Mouse (Mus musculus) olfactory bulb, adult 2 months (tissue): Measurements from ENCODE around the gene Capza1.

Source experiments
- CTCF ChIP-seq: fragments of 200-500 bp; IDR thresholded peaks from 2 replicates; pipeline ENCODE4 v1.5.1; 2012; ENCODE audit warnings: low read depth, mild to moderate bottlenecking, low read length, moderate library complexity; ENCODE audit not compliant: insufficient read depth
- POLR2A ChIP-seq: fragments of 200-500 bp; IDR thresholded peaks from 2 replicates; pipeline ENCODE4 v1.6.1; 2012; ENCODE audit warnings: mild to moderate bottlenecking, low read depth, low read length, moderate library complexity; ENCODE audit not compliant: insufficient read depth

DNA sequence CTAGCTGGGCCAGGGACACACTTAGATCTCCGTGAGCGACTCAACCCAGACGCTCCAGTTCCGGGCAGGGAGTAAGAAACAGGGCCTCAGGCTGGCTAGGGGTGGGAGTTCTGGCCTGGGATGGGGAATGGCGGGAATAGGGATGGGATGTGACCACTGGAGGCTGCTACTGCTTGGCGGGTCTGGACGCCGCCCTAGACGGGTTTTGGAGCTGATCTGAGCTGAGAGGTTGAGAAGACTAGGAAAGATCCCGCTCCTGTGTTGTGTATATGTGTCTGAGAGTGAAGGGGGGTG, 75.0 kb downstream of the Capza1 start:
- TF ChIP-seq POLR2A (no peak), CTCF (no peak)
